Mouse (Mus musculus): Measurements from ENCODE around the gene Tro. TPM values are rescaled to one million over a fixed set of nuclear protein-coding genes. Genes with fewer than 3 reads are reported as not detected.
A peak's percentile ranks its signal among the peaks of the same experiment; 100 is the strongest.

Tro gene
- total RNA-seq (2014; rRNA removed) (155 and 185 TPM in 2 replicates), polyA plus RNA-seq (2015; fragmentation: Nextera tagmentation; extraction: Ambion mirVana) (90.4 and 98.7 TPM in 2 replicates)

DNA sequence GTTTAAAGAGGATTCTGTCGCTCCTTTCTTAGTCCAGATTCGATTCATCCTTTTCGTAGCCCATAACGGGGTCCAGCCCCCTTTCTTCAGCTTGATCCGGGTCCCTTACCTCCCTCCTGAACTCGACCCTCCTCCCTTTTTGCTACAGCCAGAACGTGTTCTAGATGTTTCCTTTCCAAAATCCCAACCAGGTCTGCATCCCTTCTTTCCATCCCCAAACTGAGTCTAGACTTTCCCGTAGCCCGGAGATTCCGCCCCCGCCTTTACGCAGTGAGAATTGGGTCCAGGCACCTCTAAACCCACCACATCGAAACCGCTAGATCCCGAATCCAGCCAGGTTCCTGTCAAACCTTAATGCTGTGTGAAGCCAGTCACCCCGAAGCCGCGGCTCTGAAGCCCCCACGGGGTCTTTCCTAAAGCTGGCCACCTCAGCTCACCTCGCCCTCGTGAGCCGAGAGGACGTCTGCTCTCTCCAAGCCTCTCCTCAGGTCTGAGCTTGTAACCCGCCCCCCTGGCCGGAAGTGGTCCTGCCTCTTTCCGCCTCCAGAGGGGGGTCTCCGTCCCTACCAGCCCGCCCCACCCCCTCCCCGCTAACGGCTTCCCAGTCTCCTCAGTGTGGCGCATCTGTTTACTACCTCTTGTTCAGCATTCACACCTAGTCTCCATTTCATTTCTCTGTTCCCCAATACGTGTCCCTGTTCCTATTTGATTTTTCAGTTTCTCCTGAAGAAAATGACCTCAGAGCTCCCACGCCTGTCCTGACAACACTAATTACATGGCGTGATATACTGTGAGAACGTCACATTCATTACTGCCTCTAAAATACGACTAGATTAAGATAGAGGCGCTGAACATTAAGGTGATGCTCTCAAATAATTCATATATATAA lies at the start of gene Tro:
Tro (minus strand) TSS at position 676 of the 889 bp plus-strand sequence.
- peak; percentile 62 for TF ChIP-seq CTCF (IDR thresholded peaks at IDR 0.05)
- ATAC-seq (ENCODE audit: low FRiP score), result peak; percentile 90
- Histone ChIP-seq H3K36me3 (ENCODE audit: insufficient read depth, low read length) (0 out of 2 replicates have a peak, but pooled peaks cover 4% of the 10 kb centered on the region), H3K4me1 (ENCODE audit: insufficient read depth, low read length) (no peaks in the 10 kb centered on the region), H3K4me2 (ENCODE audit: low read depth, low read length, poor library complexity, severe bottlenecking) (peak within 1 kb of the TSS; percentile 37), H3K27me3 (ENCODE audit: insufficient read depth, low read length) (no peaks in the 10 kb centered on the region), H3K27ac (ENCODE audit: low read depth, low read length) (peak within 1 kb of the TSS; percentile 74), H3K9me3 (ENCODE audit: low read length) (no peaks in the 10 kb centered on the region), H3K4me3 (ENCODE audit: low read depth, low read length) (peak within 1 kb of the TSS; percentile 52), H3K9ac (replicated peaks; ENCODE audit: low read length, poor library complexity, severe bottlenecking) (peak within 1 kb of the TSS; percentile 64)
- peak; percentile 88 for DNase-seq (ENCODE audit: low spot score)
- WGBS, result 24% methylated on average over 37 of the region's 37 CpGs

DNA sequence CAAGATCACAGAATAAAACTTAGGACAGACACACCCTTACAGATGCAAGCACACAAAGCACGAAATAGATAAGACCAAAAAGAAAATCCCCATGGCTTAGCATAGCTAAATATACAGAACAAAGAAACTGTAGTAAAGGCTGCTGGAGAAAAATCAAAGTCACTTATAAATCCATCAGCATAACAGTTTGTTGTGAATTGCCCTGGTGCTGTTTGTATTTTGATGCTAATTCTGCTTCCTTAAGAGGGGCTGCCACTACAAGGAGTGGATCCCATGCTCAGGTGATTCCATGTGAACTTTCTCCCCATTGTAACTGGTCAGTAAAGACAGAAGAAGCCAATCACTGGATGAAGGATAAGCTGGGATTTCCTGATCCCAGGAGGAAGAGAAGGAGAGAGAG lies 20.1 kb upstream of the Tro start:
- H3K27ac ChIP-seq (ENCODE audit: low read depth, low read length), result no peak overlapping the region
- no peak overlapping the region for H3K4me2 ChIP-seq (ENCODE audit: low read depth, low read length, poor library complexity, severe bottlenecking)
- ATAC-seq (ENCODE audit: low FRiP score), result no peak
- H3K9me3 ChIP-seq (ENCODE audit: low read length), result no peaks in the 10 kb centered on the region
- 46% methylated on average over 1 of the region's 1 CpGs for WGBS
- no peak overlapping the region for H3K9ac ChIP-seq (replicated peaks; ENCODE audit: low read length, poor library complexity, severe bottlenecking)
- no peaks in the 10 kb centered on the region for H3K4me1 ChIP-seq (ENCODE audit: insufficient read depth, low read length)
- H3K27me3 ChIP-seq (ENCODE audit: insufficient read depth, low read length), result no peaks in the 10 kb centered on the region
- DNase-seq (ENCODE audit: low spot score), result no peak
- no peak overlapping the region for H3K4me3 ChIP-seq (ENCODE audit: low read depth, low read length)
- TF ChIP-seq CTCF (IDR thresholded peaks at IDR 0.05), result no peak
- no peaks in the 10 kb centered on the region for H3K36me3 ChIP-seq (ENCODE audit: insufficient read depth, low read length)

DNA sequence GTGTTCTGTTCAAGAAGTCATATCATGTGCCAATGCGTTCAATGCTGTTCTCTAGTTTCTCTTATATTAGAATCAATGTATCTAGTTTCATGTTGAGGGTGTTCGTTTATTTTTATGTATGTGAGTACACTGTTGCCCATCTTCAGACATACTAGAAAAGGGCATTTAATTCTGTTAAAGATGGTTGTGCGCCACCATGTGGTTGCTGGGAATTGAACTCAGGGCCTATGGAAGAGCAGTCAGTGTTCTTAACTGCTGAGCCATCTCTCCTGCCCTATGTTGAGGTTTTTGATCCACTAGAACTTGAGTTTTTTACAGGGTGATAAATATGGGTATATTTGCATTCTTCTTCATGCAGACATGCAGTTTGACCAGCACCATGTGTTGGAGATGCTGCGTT lies 5.4 kb upstream of the Tro start:
- Histone ChIP-seq H3K4me2 (ENCODE audit: low read depth, low read length, poor library complexity, severe bottlenecking) (no peak overlapping the region), H3K9me3 (ENCODE audit: low read length) (no peaks in the 10 kb centered on the region), H3K4me1 (ENCODE audit: insufficient read depth, low read length) (no peaks in the 10 kb centered on the region), H3K36me3 (ENCODE audit: insufficient read depth, low read length) (no peaks in the 10 kb centered on the region), H3K4me3 (ENCODE audit: low read depth, low read length) (no peak overlapping the region), H3K9ac (replicated peaks; ENCODE audit: low read length, poor library complexity, severe bottlenecking) (no peak overlapping the region), H3K27ac (ENCODE audit: low read depth, low read length) (no peak overlapping the region), H3K27me3 (ENCODE audit: insufficient read depth, low read length) (no peaks in the 10 kb centered on the region)
- ATAC-seq (ENCODE audit: low FRiP score) (no peak), DNase-seq (ENCODE audit: low spot score) (no peak)
- peak; percentile 45 for TF ChIP-seq CTCF (IDR thresholded peaks at IDR 0.05)
- WGBS, result 29% methylated on average over 4 of the region's 4 CpGs

DNA sequence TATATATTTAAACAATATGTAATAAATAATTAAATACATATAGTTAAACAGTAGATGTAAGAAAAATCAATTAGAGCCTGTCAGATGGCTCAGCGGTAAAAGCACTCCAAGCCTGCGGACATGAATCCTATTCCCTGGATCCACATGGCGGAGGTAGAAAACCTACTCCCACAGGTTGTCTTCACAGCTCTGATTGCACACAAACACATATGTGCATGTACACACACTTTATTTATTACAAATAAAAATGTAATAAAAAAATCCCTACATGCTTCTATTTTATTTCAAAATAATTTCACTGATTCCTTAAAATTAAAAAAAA lies 375 bp upstream of the Tro start:
- no peak; the same call in 1 of the 2 replicates for ATAC-seq (ENCODE audit: low FRiP score)
- no peak for TF ChIP-seq CTCF (IDR thresholded peaks at IDR 0.05)
- Histone ChIP-seq H3K9me3 (ENCODE audit: low read length) (no peaks in the 10 kb centered on the region), H3K4me3 (ENCODE audit: low read depth, low read length) (peak overlapping the region; percentile 52), H3K4me1 (ENCODE audit: insufficient read depth, low read length) (no peaks in the 10 kb centered on the region), H3K27me3 (ENCODE audit: insufficient read depth, low read length) (no peaks in the 10 kb centered on the region), H3K27ac (ENCODE audit: low read depth, low read length) (peak overlapping the region; percentile 74; the same call in 1 of the 2 replicates), H3K36me3 (ENCODE audit: insufficient read depth, low read length) (0 out of 2 replicates have a peak, but pooled peaks cover 2% of the 10 kb centered on the region), H3K9ac (replicated peaks; ENCODE audit: low read length, poor library complexity, severe bottlenecking) (0 out of 2 replicates have a peak overlapping the region, but pooled peaks have one; percentile 64), H3K4me2 (ENCODE audit: low read depth, low read length, poor library complexity, severe bottlenecking) (peak overlapping the region; percentile 37)
- peak; percentile 22 for DNase-seq (ENCODE audit: low spot score)
- WGBS, result 28% methylated on average over 3 of the region's 3 CpGs

DNA sequence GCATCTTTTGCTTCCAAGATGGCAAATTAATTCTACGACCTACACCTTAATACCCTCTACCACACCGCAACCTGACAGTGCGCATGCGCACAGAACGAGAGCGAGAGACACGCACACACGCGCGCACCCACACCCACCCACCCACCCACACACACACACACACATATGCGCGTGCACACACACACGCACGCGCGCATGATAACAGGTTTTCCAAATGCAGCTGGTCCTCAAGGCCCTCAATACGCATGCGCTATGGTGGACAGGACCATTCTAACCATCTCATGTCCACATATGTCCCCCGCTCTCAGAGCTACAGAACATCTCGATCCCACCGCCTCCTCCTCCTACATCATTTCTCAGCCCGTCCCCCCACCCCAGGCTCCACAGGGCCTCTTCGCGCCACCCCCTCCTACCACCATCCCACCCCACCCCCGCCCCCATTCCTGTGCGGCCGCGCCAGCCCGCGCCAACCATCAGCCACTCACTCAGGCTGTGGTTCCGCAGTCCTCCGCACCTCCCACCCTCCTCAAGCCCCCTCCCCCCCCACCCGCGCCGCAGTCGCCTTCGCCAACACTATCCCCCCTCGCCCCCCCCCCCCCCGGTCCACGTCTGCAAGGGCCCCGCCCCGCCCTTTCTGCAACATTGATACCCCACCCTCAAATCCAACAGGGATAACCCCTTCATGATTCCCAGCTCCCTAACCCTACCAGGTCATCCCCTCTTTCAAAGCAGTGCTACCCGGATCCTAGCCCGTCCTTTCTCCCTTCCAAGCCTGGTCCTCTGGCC lies 1.1 kb downstream of the Tro start:
- 35% methylated on average over 19 of the region's 44 CpGs for WGBS
- ATAC-seq (ENCODE audit: low FRiP score), result peak; percentile 73
- peak overlapping the region; percentile 74 for H3K27ac ChIP-seq (ENCODE audit: low read depth, low read length)

More for the DNA sequence above, 1.1 kb downstream of the Tro start:
- Histone ChIP-seq H3K9ac (replicated peaks; ENCODE audit: low read length, poor library complexity, severe bottlenecking) (peak overlapping the region; percentile 64), H3K4me2 (ENCODE audit: low read depth, low read length, poor library complexity, severe bottlenecking) (peak overlapping the region; percentile 37), H3K4me3 (ENCODE audit: low read depth, low read length) (peak overlapping the region; percentile 52), H3K36me3 (ENCODE audit: insufficient read depth, low read length) (0 out of 2 replicates have a peak, but pooled peaks cover 4% of the 10 kb centered on the region), H3K27me3 (ENCODE audit: insufficient read depth, low read length) (no peaks in the 10 kb centered on the region), H3K4me1 (ENCODE audit: insufficient read depth, low read length) (no peaks in the 10 kb centered on the region), H3K9me3 (ENCODE audit: low read length) (no peaks in the 10 kb centered on the region)
- DNase-seq (ENCODE audit: low spot score), result peak; percentile 86
- no peak for TF ChIP-seq CTCF (IDR thresholded peaks at IDR 0.05)
